Mouse (Mus musculus): ENCODE results near the gene Ubqln4.
"Not testable (repeated sequence)": the region's sequence is repeated elsewhere in the genome, so short reads cannot be mapped to it uniquely, and the experiment has no call there.

Gene Ubqln4

DNA sequence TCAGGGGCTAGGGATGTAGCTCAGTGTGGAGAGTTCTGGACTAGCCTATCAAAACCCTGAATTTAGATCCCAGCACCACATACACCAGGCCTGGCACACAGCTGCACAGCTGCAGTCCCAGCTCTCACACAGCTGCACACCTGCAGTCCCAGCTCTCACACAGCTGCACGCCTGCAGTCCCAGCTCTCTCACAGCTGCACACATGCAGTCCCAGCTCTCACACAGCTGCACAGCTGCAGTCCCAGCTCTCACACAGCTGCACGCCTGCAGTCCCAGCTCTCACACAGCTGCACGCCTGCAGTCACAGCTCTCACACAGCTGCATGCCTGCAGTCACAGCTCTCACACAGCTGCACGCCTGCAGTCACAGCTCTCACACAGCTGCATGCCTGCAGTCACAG lies 43.0 kb downstream of the Ubqln4 start:
- not testable (repeated sequence) for DNase-seq (ENCODE audit: low read depth)

DNA sequence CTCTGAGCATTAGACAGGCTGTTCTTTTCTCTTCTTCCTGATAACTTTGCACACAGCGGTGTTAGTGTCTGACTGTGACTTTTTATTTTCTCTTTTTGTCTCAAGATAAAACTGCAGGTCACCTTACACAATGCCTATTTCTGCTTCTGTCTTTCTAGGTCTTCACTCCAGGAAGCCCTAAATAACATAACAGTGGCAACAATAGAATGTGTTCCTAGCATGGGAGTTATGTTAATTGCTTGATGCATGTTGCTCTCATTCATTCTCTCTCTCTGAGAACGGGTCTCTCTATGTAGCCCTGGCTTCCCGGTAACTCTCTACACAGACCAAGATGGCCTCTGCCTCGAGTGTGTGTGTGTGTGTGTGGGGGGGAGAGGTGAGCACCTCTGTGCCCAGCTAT lies 48.9 kb downstream of the Ubqln4 start:
- DNase-seq (ENCODE audit: low read depth), result no peak

DNA sequence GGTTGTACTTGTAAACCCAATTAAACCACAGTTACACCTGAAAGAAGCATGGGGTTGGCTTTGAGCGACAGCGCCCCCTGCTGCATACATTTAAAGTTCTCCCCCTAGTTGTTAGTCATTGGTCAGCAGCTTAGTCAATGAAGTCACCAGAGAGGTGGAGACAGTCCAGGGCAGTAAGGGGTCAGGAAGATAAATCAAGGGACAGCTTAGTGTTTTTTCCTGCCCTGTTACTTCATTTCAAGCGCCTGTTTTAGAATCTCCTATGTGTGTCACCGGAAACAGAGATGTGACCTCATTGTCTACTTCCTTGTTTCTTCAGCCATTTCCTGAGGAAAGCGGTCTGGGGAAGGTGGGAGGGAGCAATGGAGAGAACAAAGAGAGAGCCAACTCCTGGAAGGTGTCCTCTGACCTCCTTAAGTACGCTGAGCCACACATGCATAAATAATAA lies 50.2 kb downstream of the Ubqln4 start:
- peak; percentile 86 for DNase-seq (ENCODE audit: low read depth)

GRCm38 (mm10) chr3:88604863-88605262 lies 51.3 kb downstream of the Ubqln4 start:
- DNase-seq (ENCODE audit: low read depth), result no peak

DNA sequence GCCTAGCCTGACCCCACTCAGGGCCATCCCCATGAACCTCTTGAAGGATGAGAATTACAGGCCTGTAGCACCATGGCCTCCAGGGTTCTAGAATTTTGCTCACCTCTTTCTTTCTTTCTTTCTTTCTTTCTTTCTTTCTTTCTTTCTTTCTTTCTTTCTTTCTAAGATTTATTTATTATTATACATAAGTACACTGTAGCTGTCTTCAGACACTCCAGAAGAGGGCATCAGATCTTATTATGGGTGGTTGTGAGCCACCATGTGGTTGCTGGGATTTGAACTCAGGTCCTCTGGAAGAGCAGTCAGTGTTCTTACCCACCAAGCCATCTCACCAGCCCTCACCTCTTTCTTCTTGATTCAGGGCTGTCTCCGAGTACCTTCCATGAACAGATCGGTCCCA lies 52.1 kb downstream of the Ubqln4 start, which contains the start of gene Arhgef2:
Gene Arhgef2, plus strand, starts transcription at position 301 of the 400 bp plus-strand sequence.
- DNase-seq (ENCODE audit: low read depth), result not testable (repeated sequence)

- DNase-seq (ENCODE audit: low read depth), result peak; percentile 91
These were observed 53.7 kb downstream of the Ubqln4 start for GRCm38 (mm10) chr3:88607065-88607757.

- no peak for DNase-seq (ENCODE audit: low read depth)
These were observed 54.2 kb downstream of the Ubqln4 start for GRCm38 (mm10) chr3:88607758-88608138.

GRCm38 (mm10) chr3:88609066-88609465 lies 55.5 kb downstream of the Ubqln4 start:
- DNase-seq (ENCODE audit: low read depth), result no peak

GRCm38 (mm10) chr3:88614418-88614817 lies 60.9 kb downstream of the Ubqln4 start:
- no peak for DNase-seq (ENCODE audit: low read depth)

- DNase-seq (ENCODE audit: low read depth), result no peak
These were observed 61.6 kb downstream of the Ubqln4 start for GRCm38 (mm10) chr3:88615117-88615516.

GRCm38 (mm10) chr3:88615902-88616391 lies 62.4 kb downstream of the Ubqln4 start:
- DNase-seq (ENCODE audit: low read depth), result no peak

DNA sequence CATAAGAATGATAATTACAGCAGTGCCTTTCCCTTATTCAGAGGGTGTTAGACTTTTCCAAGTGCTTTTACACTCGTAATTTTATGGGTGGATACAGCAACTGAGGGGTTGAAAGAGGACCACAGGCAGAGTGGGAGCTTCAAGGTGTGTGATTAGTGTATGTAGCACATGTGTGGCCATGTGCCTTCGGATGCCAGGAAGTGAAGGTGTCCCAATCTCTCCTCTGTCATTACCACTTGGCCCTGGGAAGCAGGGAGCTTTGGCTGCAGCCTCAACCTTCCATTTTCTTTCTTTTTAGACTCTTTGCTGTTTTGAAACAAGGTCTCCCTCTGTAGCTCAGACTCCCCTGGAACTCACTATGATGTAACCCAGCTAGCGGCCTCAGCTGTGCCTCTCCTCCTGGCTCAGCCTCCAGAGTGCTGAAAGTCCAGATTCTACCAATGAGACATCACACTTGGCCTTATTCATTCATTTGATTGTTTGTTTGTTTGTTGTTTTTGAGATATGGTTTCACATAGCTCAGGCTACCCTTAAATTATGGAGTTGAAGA lies 63.5 kb downstream of the Ubqln4 start:
- DNase-seq (ENCODE audit: low read depth), result no peak

DNA sequence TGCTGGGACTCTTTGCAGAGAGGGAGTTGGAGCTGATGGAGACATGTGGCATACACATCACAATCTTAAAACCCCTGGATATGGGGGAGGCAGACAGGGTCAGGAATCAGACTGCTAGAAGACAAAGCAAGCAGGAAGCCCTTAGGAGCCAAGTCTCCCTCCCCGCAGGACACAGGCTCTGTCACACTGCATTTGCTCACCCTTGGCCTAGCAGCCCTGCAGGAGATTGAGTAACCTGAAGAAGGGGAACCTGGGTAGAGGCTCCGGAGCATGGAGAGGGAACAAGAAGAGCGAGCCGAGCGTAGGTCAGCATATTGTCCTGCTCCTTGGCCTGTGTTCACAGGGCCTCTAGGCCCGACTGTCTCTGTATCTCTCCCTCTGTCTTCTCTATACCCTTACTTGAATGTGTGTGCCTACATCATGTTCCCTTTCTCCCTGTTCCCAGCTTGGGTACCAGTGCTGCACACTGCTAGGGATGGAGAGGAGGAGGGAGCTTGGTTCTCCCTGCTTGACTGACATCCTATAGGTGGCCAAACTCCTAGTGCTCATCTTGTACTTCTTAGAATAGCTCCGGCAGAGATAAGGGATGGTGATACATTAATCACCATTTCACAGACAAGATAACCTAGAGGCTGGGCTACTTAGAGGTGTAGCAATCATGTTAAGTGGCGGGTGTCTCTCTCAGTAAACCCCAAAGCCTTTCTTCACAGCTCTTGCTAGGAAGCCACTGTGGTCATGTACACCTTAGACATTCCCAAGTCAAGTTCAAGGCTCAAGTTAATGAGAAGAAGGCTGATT lies 64.7 kb downstream of the Ubqln4 start:
- DNase-seq (ENCODE audit: low read depth), result no peak

Data from induced T-regulatory cell, adult 2 months (primary cell).